Mouse (Mus musculus): Measurements from ENCODE around the gene Zfp975. TPM values are rescaled to one million over a fixed set of nuclear protein-coding genes. Genes with fewer than 3 reads are reported as not detected.
"Not testable (repeated sequence)": the region's sequence is repeated elsewhere in the genome, so short reads cannot be mapped to it uniquely, and the experiment has no call there.

Zfp975 gene
- polyA plus RNA-seq, 1 experiment from 2014 or later = 6.9 TPM

DNA sequence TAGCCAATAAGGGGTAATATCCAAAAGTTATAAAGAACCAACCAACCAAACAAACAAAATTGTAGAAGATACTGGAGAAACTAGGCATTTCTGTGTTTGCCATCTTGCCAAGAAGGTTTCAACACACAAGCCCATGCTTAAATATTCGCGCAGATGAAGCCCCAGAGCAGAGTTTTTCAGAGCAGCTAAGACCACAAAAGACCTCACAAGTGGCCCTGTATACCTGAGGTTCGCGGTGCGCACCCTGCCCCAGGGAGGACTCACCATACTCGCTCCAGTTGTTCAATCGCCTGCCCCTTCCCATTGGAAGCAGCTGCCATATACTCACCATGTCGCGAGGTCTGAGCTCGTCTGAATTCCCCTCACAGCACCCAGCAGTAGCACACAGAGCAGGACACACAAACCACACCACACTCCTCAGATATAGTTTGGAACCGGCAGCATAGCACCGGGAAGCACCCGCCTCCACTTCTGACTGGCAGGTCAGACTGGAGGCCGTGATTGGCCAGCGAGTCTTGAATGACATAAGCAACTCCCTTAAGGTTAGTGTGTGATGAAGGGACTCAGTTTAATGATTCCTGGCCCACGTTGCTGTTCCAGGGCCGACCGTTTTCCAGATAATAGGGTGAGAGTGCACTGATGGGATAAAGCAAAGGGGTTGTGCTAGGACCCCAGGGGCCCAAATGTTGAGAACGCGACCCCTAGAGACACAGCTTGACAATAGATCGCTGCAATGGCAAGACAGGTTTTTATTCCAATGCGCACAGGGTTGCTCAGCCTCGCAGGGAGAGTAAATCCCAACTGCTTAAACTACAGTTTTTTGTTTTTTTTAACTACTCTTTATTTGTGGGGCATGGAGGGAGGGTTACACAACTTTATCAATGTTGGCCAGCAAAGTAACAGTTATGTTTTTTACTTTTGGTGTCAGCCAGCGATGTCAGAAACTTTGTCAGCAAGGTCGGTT lies 50.1 kb downstream of the Zfp975 start, which contains the start of gene Zfp976:
TSS of gene Zfp976 (minus strand) at position 437 of the 964 bp plus-strand sequence.
- H3K36me3 ChIP-seq (ENCODE audit: control insufficient read depth, insufficient read depth, low read length); H3K27ac ChIP-seq (ENCODE audit: low read depth, low read length); H3K4me1 ChIP-seq (ENCODE audit: control insufficient read depth, insufficient read depth, low read depth, low read length); H3K27me3 ChIP-seq (replicated peaks; ENCODE audit: control insufficient read depth, insufficient read depth, low read length); H3K9me3 ChIP-seq (ENCODE audit: control insufficient read depth, low read length): not testable (repeated sequence)
- Histone ChIP-seq H3K9ac (ENCODE audit: low read depth, low read length) (peak within 1 kb of the TSS; percentile 59), H3K4me2 (ENCODE audit: low read length) (peak within 1 kb of the TSS; percentile 55), H3K4me3 (ENCODE audit: low read length) (peak within 1 kb of the TSS; percentile 46)
- ATAC-seq = peak; percentile 100
- 3% methylated on average over 25 of the region's 25 CpGs for WGBS

DNA sequence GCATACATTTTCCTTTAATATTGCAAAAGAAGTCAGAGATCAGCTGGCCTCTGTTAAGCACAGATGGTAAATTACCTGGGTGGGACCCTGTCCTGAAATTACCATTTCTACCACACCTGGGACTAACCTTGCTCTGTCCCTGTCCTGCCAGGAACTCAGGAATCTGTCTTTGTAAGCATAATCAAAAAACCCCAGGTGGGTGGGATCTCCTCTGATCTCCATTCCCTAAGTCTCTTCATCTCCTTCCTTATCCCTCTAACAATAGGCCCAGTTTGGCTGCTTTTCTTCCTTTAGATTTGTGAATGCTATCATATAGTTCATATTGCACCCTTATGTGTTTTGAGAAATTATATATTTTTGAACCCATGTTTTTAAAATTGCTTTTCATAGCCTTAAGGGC lies 61.5 kb downstream of the Zfp975 start:
- not testable (repeated sequence) for H3K4me3 ChIP-seq (ENCODE audit: low read length); H3K27me3 ChIP-seq (replicated peaks; ENCODE audit: control insufficient read depth, insufficient read depth, low read length); H3K27ac ChIP-seq (ENCODE audit: low read depth, low read length); H3K4me1 ChIP-seq (ENCODE audit: control insufficient read depth, insufficient read depth, low read depth, low read length); H3K4me2 ChIP-seq (ENCODE audit: low read length); H3K9me3 ChIP-seq (ENCODE audit: control insufficient read depth, low read length); ATAC-seq; H3K9ac ChIP-seq (ENCODE audit: low read depth, low read length); H3K36me3 ChIP-seq (ENCODE audit: control insufficient read depth, insufficient read depth, low read length)

Other genes with a start within 250 kb of the Zfp975 start
- gene 4933421I07Rik, start 244.6 kb downstream of the Zfp975 start, polyA plus RNA-seq (2015; fragmentation: Nextera tagmentation; extraction: Ambion mirVana) = not detected in 2 replicates
- gene Zfp141, start 187.0 kb downstream of the Zfp975 start, polyA plus RNA-seq (2015; fragmentation: Nextera tagmentation; extraction: Ambion mirVana) = 8.5 and 13.2 TPM in 2 replicates
- not detected in 2 replicates for gene Gm21028, start 114.2 kb downstream of the Zfp975 start, polyA plus RNA-seq (2015; fragmentation: Nextera tagmentation; extraction: Ambion mirVana)
- gene Zfp977, start 100.2 kb downstream of the Zfp975 start, polyA plus RNA-seq (2015; fragmentation: Nextera tagmentation; extraction: Ambion mirVana) = 1.7 and 1.9 TPM in 2 replicates
- gene Zfp976, start 50.2 kb downstream of the Zfp975 start, polyA plus RNA-seq (2015; fragmentation: Nextera tagmentation; extraction: Ambion mirVana) = 2.3 and 2.8 TPM in 2 replicates
- not detected in 2 replicates for gene Gm17067, start 34.3 kb upstream of the Zfp975 start, polyA plus RNA-seq (2015; fragmentation: Nextera tagmentation; extraction: Ambion mirVana)
- gene Vmn2r62, start 100.8 kb upstream of the Zfp975 start, polyA plus RNA-seq (2015; fragmentation: Nextera tagmentation; extraction: Ambion mirVana) = not detected in 2 replicates
- not detected in 2 replicates for gene Gm2381, start 174.5 kb upstream of the Zfp975 start, polyA plus RNA-seq (2015; fragmentation: Nextera tagmentation; extraction: Ambion mirVana)
- not detected in 2 replicates for gene Vmn2r63, start 241.1 kb upstream of the Zfp975 start, polyA plus RNA-seq (2015; fragmentation: Nextera tagmentation; extraction: Ambion mirVana)